Mouse (Mus musculus): Measurements from ENCODE around the gene Uba5. TPM values are rescaled to one million over a fixed set of nuclear protein-coding genes. Genes with fewer than 3 reads are reported as not detected.

Uba5 gene
- polyA plus RNA-seq, 1 experiment from 2014 or later: 62.9 TPM

DNA sequence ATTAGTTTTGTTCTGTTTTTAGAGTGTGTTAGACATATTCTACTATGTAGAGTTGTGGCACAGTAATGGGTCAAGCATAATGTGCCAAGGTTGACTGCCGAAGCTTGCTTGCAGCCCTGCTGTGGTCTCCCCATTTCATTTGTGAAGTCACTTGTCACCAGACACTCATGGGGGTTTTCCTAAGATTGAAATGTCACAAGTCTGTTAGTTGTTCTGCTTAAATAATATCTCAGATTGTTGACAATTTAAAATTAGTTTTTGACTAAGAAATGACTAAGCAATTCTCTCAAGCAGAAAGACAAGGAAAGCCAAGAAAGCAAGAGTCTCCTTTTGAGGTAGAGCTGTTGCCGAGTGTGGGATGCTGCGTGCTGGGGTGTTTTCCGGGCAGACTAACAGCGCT lies 30.0 kb upstream of the Uba5 start:
- H3K9ac ChIP-seq (replicated peaks): no peak overlapping the region
- no peak overlapping the region for H3K4me3 ChIP-seq
- no peak overlapping the region for H3K4me2 ChIP-seq (replicated peaks)
- ATAC-seq (ENCODE audit: low FRiP score, low read depth): no peak
- 95% methylated on average over 5 of the region's 5 CpGs for WGBS
- H3K27ac ChIP-seq (replicated peaks): no peak overlapping the region
- H3K9me3 ChIP-seq: no peaks in the 10 kb centered on the region
- no peaks in the 10 kb centered on the region for H3K36me3 ChIP-seq
- H3K4me1 ChIP-seq: no peaks in the 10 kb centered on the region
- H3K27me3 ChIP-seq: no peaks in the 10 kb centered on the region

DNA sequence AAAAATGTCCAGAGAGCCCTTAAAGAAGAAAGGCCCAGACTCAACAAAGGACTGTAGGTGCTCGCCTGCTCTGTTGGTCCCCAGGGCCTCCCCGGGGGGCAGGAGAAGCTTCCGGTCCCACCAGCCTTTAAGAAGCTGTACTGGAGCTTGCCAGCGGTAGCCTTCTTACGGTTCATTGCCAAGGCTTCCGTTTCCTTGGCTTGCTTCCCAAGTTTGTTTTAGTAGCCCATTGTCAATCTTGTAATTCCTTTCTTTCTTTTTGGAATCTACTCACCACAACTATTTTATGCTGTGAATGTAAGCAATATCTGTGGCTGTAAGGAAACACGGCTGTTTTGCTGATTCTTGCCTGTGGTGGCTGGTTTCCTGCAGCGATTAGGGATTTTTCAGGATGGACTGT lies 25.6 kb upstream of the Uba5 start:
- H3K4me2 ChIP-seq (replicated peaks): no peak overlapping the region
- no peak overlapping the region for H3K27ac ChIP-seq (replicated peaks)
- no peaks in the 10 kb centered on the region for H3K27me3 ChIP-seq
- no peak for ATAC-seq (ENCODE audit: low FRiP score, low read depth)
- no peak overlapping the region for H3K9ac ChIP-seq (replicated peaks)
- WGBS: 82% methylated on average over 8 of the region's 8 CpGs
- no peaks in the 10 kb centered on the region for H3K4me1 ChIP-seq
- H3K4me3 ChIP-seq: no peak overlapping the region
- H3K36me3 ChIP-seq: 0 out of 2 replicates have a peak, but pooled peaks cover 6% of the 10 kb centered on the region
- H3K9me3 ChIP-seq: no peaks in the 10 kb centered on the region

DNA sequence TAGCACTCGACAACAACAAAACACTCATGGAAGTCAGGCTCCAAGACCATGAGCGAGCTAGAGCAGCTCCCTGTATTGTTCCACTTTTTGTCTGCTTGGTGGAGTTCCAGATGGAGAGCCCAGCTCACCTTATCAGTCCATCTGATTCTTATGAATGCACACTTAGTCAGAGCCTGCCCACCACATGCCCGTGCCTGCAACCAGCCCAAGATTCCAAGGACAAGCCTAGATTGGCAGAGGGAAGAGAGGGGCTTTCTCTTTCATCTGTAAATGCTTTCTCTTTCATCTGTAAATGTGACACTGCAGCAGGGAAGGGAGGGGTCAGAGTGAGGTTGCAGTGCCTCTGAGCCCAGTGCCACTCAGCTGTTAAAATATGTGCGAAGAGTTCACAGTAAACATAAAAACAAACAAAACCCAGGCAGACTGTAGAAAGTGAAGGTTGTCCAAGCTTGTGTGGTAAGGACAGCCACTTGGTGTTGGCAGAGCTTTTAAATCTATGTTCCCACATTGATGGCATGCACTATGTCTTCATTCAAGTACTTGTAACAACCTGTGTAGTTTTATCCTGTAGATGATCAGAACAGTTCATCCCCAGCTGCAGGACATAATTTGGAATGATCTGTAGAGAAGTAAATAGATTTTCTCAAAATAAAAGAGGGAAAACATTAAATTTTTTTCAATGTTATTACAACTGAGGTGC lies 22.9 kb upstream of the Uba5 start:
- no peak overlapping the region for H3K4me2 ChIP-seq (replicated peaks)
- H3K27me3 ChIP-seq: no peaks in the 10 kb centered on the region
- H3K4me1 ChIP-seq: no peaks in the 10 kb centered on the region
- H3K9me3 ChIP-seq: no peaks in the 10 kb centered on the region
- whole genome bisulfite sequencing: 69% methylated on average over 4 of the region's 4 CpGs
- no peak for ATAC-seq (ENCODE audit: low FRiP score, low read depth)
- H3K27ac ChIP-seq (replicated peaks): no peak overlapping the region
- no peak overlapping the region for H3K4me3 ChIP-seq
- no peak overlapping the region for H3K9ac ChIP-seq (replicated peaks)
- 0 out of 2 replicates have a peak, but pooled peaks cover 6% of the 10 kb centered on the region for H3K36me3 ChIP-seq

DNA sequence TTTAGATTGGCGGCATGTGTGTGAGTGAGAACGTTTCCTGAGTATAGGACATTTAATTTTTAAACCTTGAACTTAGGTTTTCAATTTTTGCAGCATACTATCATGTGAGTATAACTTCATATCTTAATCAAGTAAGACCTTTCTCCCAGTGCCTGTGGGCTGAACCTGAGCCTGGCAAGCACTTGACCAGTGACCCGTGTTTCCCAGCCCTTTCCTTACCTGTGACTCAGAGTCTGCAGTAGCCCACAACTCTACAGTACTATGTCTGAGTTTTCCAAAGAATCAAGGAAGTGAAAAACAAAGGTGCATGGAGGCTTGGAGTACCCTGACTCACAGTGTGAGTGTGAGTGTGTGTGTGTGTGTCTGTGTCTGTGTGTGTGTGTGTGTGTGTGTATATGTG lies 17.1 kb upstream of the Uba5 start:
- Histone ChIP-seq H3K36me3 (0 out of 2 replicates have a peak, but pooled peaks cover 6% of the 10 kb centered on the region), H3K4me2 (replicated peaks) (no peak overlapping the region), H3K9me3 (no peaks in the 10 kb centered on the region), H3K4me1 (no peaks in the 10 kb centered on the region), H3K9ac (replicated peaks) (no peak overlapping the region), H3K4me3 (no peak overlapping the region), H3K27ac (replicated peaks) (no peak overlapping the region), H3K27me3 (no peaks in the 10 kb centered on the region)
- ATAC-seq (ENCODE audit: low FRiP score, low read depth): no peak
- 75% methylated on average over 3 of the region's 3 CpGs for WGBS

DNA sequence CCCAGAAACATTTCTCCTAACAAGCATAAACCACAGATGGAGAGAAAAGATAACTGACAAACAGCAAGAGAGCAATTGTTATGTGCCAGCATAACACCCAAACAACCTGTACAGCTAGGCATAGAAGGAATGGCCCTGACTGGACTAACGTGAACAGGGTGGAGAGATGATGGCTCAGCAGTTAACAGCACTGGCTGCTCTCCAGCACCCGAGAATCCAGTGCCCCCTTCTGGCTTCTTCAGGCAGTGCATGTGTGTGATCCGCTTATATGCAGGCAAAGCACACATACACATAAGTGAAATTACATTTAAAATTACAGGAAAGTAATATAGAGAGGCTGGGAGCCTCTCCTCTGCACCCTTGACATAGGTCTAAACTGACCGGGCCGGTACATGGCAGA lies 16.4 kb upstream of the Uba5 start:
- H3K36me3 ChIP-seq: 0 out of 2 replicates have a peak, but pooled peaks cover 3% of the 10 kb centered on the region
- no peak overlapping the region for H3K4me2 ChIP-seq (replicated peaks)
- no peak overlapping the region for H3K27ac ChIP-seq (replicated peaks)
- WGBS: 57% methylated on average over 5 of the region's 5 CpGs
- H3K4me3 ChIP-seq: no peak overlapping the region
- no peak for ATAC-seq (ENCODE audit: low FRiP score, low read depth)
- H3K27me3 ChIP-seq: no peaks in the 10 kb centered on the region
- no peaks in the 10 kb centered on the region for H3K4me1 ChIP-seq
- no peak overlapping the region for H3K9ac ChIP-seq (replicated peaks)
- no peaks in the 10 kb centered on the region for H3K9me3 ChIP-seq

DNA sequence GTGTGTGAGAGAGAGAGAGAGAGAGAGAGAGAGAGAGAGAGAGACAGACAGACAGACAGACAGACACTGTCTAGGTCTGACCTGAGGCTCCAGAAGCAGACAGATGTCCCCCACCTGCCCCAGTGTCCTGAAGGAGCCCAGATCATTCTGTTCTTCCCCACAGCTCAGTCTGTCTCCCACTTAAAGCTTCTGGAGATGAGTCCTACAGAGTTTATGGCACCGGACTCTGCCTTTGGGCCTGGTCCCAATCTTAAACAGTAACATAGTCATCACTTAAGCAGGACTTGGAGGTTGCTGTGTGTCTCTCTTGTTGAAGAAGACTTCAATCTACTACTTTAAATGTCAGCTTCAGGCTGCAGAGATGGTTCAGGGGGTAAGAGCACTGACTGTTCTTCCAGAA lies 15.8 kb upstream of the Uba5 start:
- Histone ChIP-seq H3K9me3 (no peaks in the 10 kb centered on the region), H3K9ac (replicated peaks) (no peak overlapping the region), H3K36me3 (no peaks in the 10 kb centered on the region), H3K4me3 (no peak overlapping the region), H3K27me3 (no peaks in the 10 kb centered on the region), H3K4me2 (replicated peaks) (no peak overlapping the region), H3K27ac (replicated peaks) (no peak overlapping the region), H3K4me1 (no peaks in the 10 kb centered on the region)
- ATAC-seq (ENCODE audit: low FRiP score, low read depth): no peak
- 96% methylated on average over 1 of the region's 1 CpGs for WGBS

DNA sequence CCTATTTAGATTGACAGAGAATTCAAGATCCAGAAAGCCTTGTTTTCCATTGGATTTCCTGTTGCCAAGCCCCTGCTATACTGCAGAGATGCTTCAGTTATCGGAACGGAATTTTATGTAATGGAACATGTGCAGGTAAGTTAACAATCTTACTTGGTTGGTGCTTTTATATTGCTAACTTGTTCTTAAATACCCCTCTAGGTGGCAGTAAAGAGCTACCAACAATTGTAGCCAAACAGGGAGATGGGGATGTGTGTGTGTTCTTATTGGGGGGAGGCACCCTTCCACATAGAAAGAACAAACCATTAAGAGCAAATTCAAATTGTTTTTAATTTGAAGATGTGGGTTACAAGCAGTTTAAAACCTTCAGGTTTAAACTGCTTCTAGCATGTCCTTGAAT lies 12.9 kb upstream of the Uba5 start:
- no peak for ATAC-seq (ENCODE audit: low FRiP score, low read depth)
- WGBS: 65% methylated on average over 2 of the region's 2 CpGs

DNA sequence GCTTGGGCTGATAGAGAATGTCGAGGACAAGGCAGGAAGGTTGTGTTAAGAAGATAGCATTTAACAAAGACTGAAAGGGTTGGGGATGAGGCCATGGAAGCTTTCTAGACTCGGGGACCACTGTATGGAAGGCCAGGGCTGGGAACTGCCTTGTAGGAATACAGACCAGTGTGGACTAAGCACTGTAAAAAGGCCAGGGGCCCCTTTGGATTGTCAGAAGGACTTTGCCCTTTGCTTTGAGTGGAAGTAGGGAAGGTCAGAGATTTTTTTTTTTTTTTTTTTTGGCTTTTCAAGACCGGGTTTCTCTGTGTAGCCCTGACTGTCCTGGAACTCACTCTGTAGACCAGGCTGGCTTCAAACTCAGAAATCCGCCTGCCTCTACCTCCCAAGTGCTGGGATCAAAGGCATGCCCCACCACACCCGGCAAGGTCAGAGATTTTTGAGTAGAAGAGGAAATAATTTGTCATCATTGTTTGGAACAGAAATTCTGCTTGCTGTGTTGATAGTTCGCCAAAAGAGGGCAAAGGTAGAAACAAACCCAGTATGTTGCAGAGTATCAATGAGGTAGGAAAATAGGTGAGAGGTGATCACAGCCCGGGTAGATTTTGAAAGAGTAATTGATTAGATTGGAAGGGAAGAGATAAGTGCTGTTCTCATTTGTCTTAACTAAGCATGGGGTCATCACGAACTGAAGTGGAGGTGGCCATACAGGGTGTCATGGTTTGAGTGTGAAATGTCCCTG lies 8.1 kb upstream of the Uba5 start:
- H3K4me3 ChIP-seq: no peak overlapping the region
- H3K36me3 ChIP-seq: no peaks in the 10 kb centered on the region
- H3K9me3 ChIP-seq: no peaks in the 10 kb centered on the region
- H3K9ac ChIP-seq (replicated peaks): no peak overlapping the region
- H3K27me3 ChIP-seq: no peaks in the 10 kb centered on the region
- no peak overlapping the region for H3K27ac ChIP-seq (replicated peaks)
- 75% methylated on average over 8 of the region's 8 CpGs for WGBS
- H3K4me1 ChIP-seq: no peaks in the 10 kb centered on the region
- no peak overlapping the region for H3K4me2 ChIP-seq (replicated peaks)
- ATAC-seq (ENCODE audit: low FRiP score, low read depth): no peak

More for the DNA sequence above, 12.9 kb upstream of the Uba5 start:
- H3K4me1 ChIP-seq: no peaks in the 10 kb centered on the region
- no peaks in the 10 kb centered on the region for H3K27me3 ChIP-seq
- H3K4me3 ChIP-seq: no peak overlapping the region
- H3K9me3 ChIP-seq: no peaks in the 10 kb centered on the region
- H3K36me3 ChIP-seq: no peaks in the 10 kb centered on the region
- H3K27ac ChIP-seq (replicated peaks): no peak overlapping the region
- no peak overlapping the region for H3K4me2 ChIP-seq (replicated peaks)
- no peak overlapping the region for H3K9ac ChIP-seq (replicated peaks)

DNA sequence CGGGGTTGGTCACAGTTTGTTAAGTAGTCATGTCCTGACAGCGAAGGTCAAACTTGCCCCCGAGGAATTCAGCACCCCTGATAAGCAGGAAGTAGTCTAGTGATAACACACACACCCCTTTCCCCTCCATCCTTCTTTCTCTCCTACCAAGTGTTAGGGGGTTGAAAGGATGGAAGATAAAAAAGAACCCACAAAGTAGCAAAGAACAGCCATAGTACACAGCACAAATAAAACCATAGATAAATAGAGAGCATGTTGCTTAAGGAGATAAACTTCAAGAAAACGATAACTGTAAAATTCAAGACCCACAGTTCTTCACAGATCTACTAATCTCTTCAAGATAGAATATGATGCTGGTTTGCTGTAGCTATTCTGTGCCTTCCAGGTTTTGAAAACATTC lies 7.3 kb upstream of the Uba5 start:
- Histone ChIP-seq H3K27ac (replicated peaks) (no peak overlapping the region), H3K4me3 (no peak overlapping the region), H3K27me3 (no peaks in the 10 kb centered on the region), H3K9me3 (no peaks in the 10 kb centered on the region), H3K4me1 (no peaks in the 10 kb centered on the region), H3K36me3 (no peaks in the 10 kb centered on the region), H3K4me2 (replicated peaks) (no peak overlapping the region), H3K9ac (replicated peaks) (no peak overlapping the region)
- 81% methylated on average over 4 of the region's 4 CpGs for WGBS
- no peak for ATAC-seq (ENCODE audit: low FRiP score, low read depth)

DNA sequence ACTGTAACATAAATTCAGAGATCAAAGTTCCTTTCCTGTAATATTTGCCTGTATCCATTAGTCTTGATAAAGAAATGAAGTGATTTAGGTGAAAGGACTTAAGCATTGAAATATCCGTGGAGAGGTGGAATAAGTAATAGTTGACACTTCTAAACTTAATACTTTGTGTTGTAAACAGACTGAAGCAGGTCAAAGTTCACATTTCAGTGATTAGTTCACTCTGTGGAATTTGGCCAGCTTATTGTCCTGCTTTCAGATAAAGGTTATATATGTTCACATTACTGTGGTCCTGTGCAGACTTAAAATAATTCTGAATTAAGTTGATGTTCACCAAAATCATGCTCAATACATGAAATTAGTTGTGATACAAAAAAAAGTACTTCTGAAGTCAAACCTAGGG lies 1.6 kb upstream of the Uba5 start:
- Histone ChIP-seq H3K4me3 (no peak overlapping the region), H3K9me3 (no peaks in the 10 kb centered on the region), H3K27me3 (no peaks in the 10 kb centered on the region), H3K4me1 (peaks cover 20% of the 10 kb centered on the region), H3K36me3 (peaks cover 10% of the 10 kb centered on the region), H3K4me2 (replicated peaks) (no peak overlapping the region), H3K27ac (replicated peaks) (no peak overlapping the region), H3K9ac (replicated peaks) (no peak overlapping the region)
- 34% methylated on average over 1 of the region's 1 CpGs for WGBS
- no peak for ATAC-seq (ENCODE audit: low FRiP score, low read depth)

DNA sequence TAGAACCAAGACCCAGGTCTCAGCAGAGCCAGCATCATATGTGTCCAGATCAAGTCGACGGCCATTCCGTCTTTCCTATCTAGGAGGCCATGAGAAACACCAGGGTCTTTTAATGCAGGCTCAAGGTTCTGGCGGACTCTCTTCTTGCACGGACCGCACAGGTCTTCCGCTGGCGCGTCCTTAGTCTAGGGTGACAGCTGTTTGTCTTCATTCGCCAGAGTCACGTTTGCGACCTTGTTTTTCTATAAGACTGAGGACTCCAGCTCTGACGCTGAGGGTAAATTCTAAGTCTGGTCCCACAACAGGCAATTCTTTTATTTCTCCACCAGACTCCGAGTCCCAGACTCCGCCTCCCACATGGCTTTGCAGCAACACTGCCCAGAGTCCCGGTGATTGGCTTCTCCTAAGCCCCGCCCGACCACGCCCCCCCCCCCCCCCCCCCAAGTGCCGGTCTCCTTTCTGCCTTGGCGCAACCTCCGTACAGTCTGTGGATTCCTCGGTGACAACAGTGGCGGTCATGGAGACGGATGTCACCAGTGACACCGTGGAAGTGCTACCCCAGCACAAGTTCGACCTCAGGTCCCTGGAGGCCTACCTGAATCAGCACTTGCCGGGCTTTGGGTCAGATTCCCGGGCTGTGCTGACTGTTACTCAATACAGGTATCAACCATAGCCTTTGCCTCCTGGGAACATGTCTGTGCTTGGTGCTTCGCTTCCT lies 469 bp upstream of the Uba5 start, which contains the start of gene Acad11:
TSS of gene Acad11 (plus strand) at position 134 of the 718 bp plus-strand sequence.
- no peaks in the 10 kb centered on the region for H3K9me3 ChIP-seq
- peaks cover 11% of the 10 kb centered on the region for H3K36me3 ChIP-seq
- peak within 1 kb of the TSS; percentile 97 for H3K4me2 ChIP-seq (replicated peaks)
- peak within 1 kb of the TSS; percentile 89 for H3K9ac ChIP-seq (replicated peaks)
- H3K27me3 ChIP-seq: no peaks in the 10 kb centered on the region
- peak within 1 kb of the TSS; percentile 99 for H3K4me3 ChIP-seq
- peak within 1 kb of the TSS; percentile 74 for H3K27ac ChIP-seq (replicated peaks)
- under 1% methylated on average over 30 of the region's 30 CpGs for WGBS
- H3K4me1 ChIP-seq: peaks cover 20% of the 10 kb centered on the region
- peak; percentile 97 for ATAC-seq (ENCODE audit: low FRiP score, low read depth)

DNA sequence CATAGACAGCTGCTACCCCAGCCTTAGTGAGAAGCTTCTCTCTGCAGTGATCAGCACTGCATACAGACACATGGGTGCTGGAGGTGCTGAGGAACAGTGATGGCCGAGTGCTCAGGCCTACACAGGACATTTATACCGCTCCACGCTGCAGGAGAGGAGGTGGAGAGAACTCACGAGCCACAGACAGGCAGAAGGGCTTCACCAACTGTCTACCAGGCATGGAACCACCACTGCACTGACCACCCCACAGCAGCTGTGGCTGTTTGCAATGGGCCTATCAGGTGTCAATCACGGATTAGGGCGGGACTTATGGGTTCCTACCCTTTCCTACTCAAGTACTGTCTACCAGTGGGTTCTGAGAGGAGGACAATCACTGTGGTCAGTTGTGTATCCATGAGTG lies 11.9 kb downstream of the Uba5 start:
- Histone ChIP-seq H3K27me3 (no peaks in the 10 kb centered on the region), H3K36me3 (peaks cover 92% of the 10 kb centered on the region), H3K4me3 (no peak overlapping the region), H3K9me3 (no peaks in the 10 kb centered on the region), H3K4me1 (no peaks in the 10 kb centered on the region), H3K9ac (replicated peaks) (no peak overlapping the region), H3K27ac (replicated peaks) (no peak overlapping the region), H3K4me2 (replicated peaks) (no peak overlapping the region)
- no peak for ATAC-seq (ENCODE audit: low FRiP score, low read depth)
- 88% methylated on average over 6 of the region's 6 CpGs for WGBS
